ENCODE assay signal across 9 mouse cellular contexts in genomic region chr12:80232076-80232839, GRCm38 (mm10). TPM values are rescaled to one million over a fixed set of nuclear protein-coding genes. Genes with fewer than 3 reads are reported as not detected.
DNase-seq lines count a peak whose midpoint lies in the region; ATAC-seq and TF ChIP-seq lines count a peak whose summit lies in the region.
"Had no signal": no experiment of that assay in that cellular context is flagged by ENCODE, and none has a peak within 500 bp of the region (broad histone marks: within the 10 kb centered on the region; RNA-seq: fewer than 3 reads in every experiment).

No protein-coding gene starts in this region.

- peaks cover 25% of the 10 kb centered on the region for H3K36me3 ChIP-seq in hindbrain, embryonic 10.5 days
- H3K36me3 ChIP-seq in hindbrain, embryonic 11.5 days (ENCODE audit: control insufficient read depth, insufficient read depth, low read length): no peaks in the 10 kb centered on the region
- peaks cover 12% of the 10 kb centered on the region; the same call in 1 of the 2 replicates for H3K36me3 ChIP-seq in limb, embryonic 15.5 days

- H3K27ac ChIP-seq in hindbrain, embryonic 10.5 days: 0 out of 2 replicates have a peak overlapping the region, but pooled peaks have one; percentile 83
- H3K27ac ChIP-seq in hindbrain, embryonic 11.5 days (ENCODE audit: low read depth, low read length): no peak overlapping the region
- peak overlapping the region; percentile 87; the same call in 1 of the 2 replicates for H3K27ac ChIP-seq in bone marrow macrophage, adult 2 months (ENCODE audit: insufficient read depth, low read depth, low read length)
- peak overlapping the region; percentile 92; the same call in 1 of the 2 replicates for H3K27ac ChIP-seq in limb, embryonic 15.5 days
- H3K27ac ChIP-seq in layer of hippocampus, adult 2 months: no peak overlapping the region

- TF ChIP-seq POLR2A in bone marrow macrophage, adult 2 months (IDR thresholded peaks at IDR 0.05; ENCODE audit: borderline replicate concordance, low read depth, low read length): no peak

- no peak overlapping the region for H3K4me2 ChIP-seq in hindbrain, embryonic 11.5 days (replicated peaks; ENCODE audit: low read depth, low read length)
- no peak overlapping the region for H3K4me2 ChIP-seq in limb, embryonic 15.5 days

- H3K9me3 ChIP-seq in hindbrain, embryonic 10.5 days: peaks cover 6% of the 10 kb centered on the region; the same call in 1 of the 2 replicates
- no peaks in the 10 kb centered on the region for H3K9me3 ChIP-seq in hindbrain, embryonic 11.5 days (ENCODE audit: control insufficient read depth, low read length)
- H3K9me3 ChIP-seq in limb, embryonic 15.5 days: no peaks in the 10 kb centered on the region

- DNase-seq in hindbrain, embryonic 10.5 days (ENCODE audit: low spot score): no peak
- DNase-seq in hindbrain, embryonic 11.5 days (ENCODE audit: low spot score): no peak
- peak; percentile 77 for DNase-seq in 3T3-L1 (ENCODE audit: low read depth, low spot score)
- no peak for DNase-seq in ovary, postnatal 10 days (ENCODE audit: low spot score)
- DNase-seq in layer of hippocampus, adult 2 months (ENCODE audit: low spot score in 2 of 2): no peak
- DNase-seq: cerebellum, postnatal 10 days had no signal

- 85% methylated on average over 9 of the region's 9 CpGs for WGBS in hindbrain, embryonic 10.5 days
- 87% methylated on average over 9 of the region's 9 CpGs for WGBS in hindbrain, embryonic 11.5 days
- 68% methylated on average over 9 of the region's 9 CpGs for WGBS in limb, embryonic 15.5 days

- ATAC-seq in hindbrain, embryonic 11.5 days (ENCODE audit: low FRiP score): no peak
- no peak for ATAC-seq in limb, embryonic 15.5 days (ENCODE audit: insufficient number of reproducible peaks, low FRiP score, low TSS enrichment, low read depth)
- ATAC-seq: inflammation-experienced regulatory T-cells, adult 6 months had no signal

- H3K4me3 ChIP-seq in hindbrain, embryonic 10.5 days: no peak overlapping the region
- no peak overlapping the region for H3K4me3 ChIP-seq in hindbrain, embryonic 11.5 days (ENCODE audit: low read depth, low read length)
- no peak overlapping the region for H3K4me3 ChIP-seq in bone marrow macrophage, adult 2 months (ENCODE audit: insufficient read depth, low read length)
- H3K4me3 ChIP-seq in limb, embryonic 15.5 days: no peak overlapping the region
- no peak overlapping the region for H3K4me3 ChIP-seq in layer of hippocampus, adult 2 months

- no peak overlapping the region for H3K9ac ChIP-seq in hindbrain, embryonic 11.5 days (ENCODE audit: low read depth, low read length)
- no peak overlapping the region for H3K9ac ChIP-seq in limb, embryonic 15.5 days

- no peak for TF ChIP-seq CTCF in bone marrow macrophage, adult 2 months (IDR thresholded peaks at IDR 0.05; ENCODE audit: low read depth, low read length)
- no peak for TF ChIP-seq CTCF in layer of hippocampus, adult 2 months (conservative IDR thresholded peaks at IDR 0.05)

- no peaks in the 10 kb centered on the region for H3K27me3 ChIP-seq in hindbrain, embryonic 10.5 days (ENCODE audit: insufficient read depth, poor library complexity, severe bottlenecking)
- H3K27me3 ChIP-seq in hindbrain, embryonic 11.5 days (ENCODE audit: control insufficient read depth, insufficient read depth, low read length): no peaks in the 10 kb centered on the region
- H3K27me3 ChIP-seq in limb, embryonic 15.5 days: no peaks in the 10 kb centered on the region

- peaks cover 48% of the 10 kb centered on the region for H3K4me1 ChIP-seq in hindbrain, embryonic 10.5 days (replicated peaks)
- H3K4me1 ChIP-seq in hindbrain, embryonic 11.5 days (replicated peaks; ENCODE audit: control insufficient read depth, insufficient read depth, low read length): peaks cover 10% of the 10 kb centered on the region; the same call in 1 of the 2 replicates
- H3K4me1 ChIP-seq in bone marrow macrophage, adult 2 months (ENCODE audit: control insufficient read depth, insufficient read depth, low read length): peaks cover 61% of the 10 kb centered on the region
- peaks cover 49% of the 10 kb centered on the region for H3K4me1 ChIP-seq in limb, embryonic 15.5 days

RNA-seq across cellular contexts. Expression of gene Actn1, which starts 27.9 kb away (rescaled TPM):
- polyA plus RNA-seq in hindbrain, embryonic 10.5 days (2016; fragmentation: Nextera tagmentation; extraction: Ambion mirVana): 24.1 and 27.6 TPM in 2 replicates
- 19.1 and 23.4 TPM in 2 replicates for polyA plus RNA-seq in hindbrain, embryonic 11.5 days (2014; fragmentation: Nextera tagmentation; extraction: Ambion mirVana)
- 60.2 and 62.4 TPM in 2 replicates for polyA plus RNA-seq in bone marrow macrophage, adult 2 months (2012; ENCODE audit: insufficient read depth, insufficient read length, missing spikeins)
- polyA plus RNA-seq in limb, embryonic 15.5 days (2015; fragmentation: Nextera tagmentation; extraction: Ambion mirVana): 25.5 and 29.4 TPM in 2 replicates
- 100 to 1,000 TPM in 1 of 2 experiments, 10 to 100 TPM in 1; 91.0 to 103 TPM for total RNA-seq in layer of hippocampus, adult 2 months (2021)

Comparison
In these comparisons a context has a peak if more than half of its experiments do, and no peak if none do; other contexts are left out.
1. H3K27ac ChIP-seq: peak in hindbrain, embryonic 10.5 days (single experiment), bone marrow macrophage, adult 2 months (single experiment) and limb, embryonic 15.5 days (single experiment); none in hindbrain, embryonic 11.5 days (single experiment) and layer of hippocampus, adult 2 months (single experiment).